Mouse (Mus musculus): ENCODE results near the gene Slc25a33.

DNA sequence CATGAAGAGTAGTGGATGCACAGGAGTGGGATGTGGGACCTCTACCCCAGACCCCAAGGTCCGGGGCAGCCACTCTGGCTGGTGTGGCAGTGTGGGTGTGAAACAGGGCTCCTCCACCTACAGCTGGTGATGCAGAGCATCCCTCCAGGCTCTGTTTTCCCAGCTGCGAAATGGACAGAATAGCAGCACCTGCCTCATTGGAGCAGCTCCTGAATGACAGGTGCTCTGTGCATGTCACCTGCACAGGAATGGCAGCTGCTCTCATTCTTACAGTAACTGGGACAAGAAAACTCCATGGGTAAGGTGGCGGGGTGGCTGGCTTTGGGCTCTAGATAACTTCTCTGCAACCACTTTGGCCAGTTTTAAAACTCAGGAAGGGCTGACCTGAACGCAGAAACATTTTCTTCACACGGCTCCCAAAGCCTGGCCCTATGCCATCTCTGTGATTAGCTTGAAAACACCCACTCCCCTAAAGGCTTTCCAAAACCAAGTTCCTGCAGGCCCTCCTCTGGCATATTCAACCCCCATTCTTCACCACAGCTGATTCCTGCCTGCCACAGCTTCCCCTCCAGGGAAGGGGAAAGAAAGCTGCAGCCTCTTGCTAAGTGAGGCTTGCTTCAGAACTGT lies 38.3 kb downstream of the Slc25a33 start:
- TF ChIP-seq POLR2A (IDR thresholded peaks at IDR 0.05; ENCODE audit: extremely low read depth, insufficient read depth, low read length) (no peak), CTCF (IDR thresholded peaks at IDR 0.05; ENCODE audit: low read depth, low read length) (no peak)
